Mouse (Mus musculus) kidney, postnatal 10 days (tissue): ENCODE data around the gene Bsn.
A peak's percentile ranks its signal among the peaks of the same experiment; 100 is the strongest.
"Not testable (repeated sequence)": the region's sequence is repeated elsewhere in the genome, so short reads cannot be mapped to it uniquely, and the experiment has no call there.

Source experiments
- DNase-seq: peaks from one replicate; pipeline ENCODE4 v3.0.0; 2021; ENCODE audit warnings: mixed read lengths

Bsn gene

GRCm38 (mm10) chr9:108196920-108197677 is 6.9 kb upstream of the Bsn start:
- peak; percentile 75 for DNase-seq

- DNase-seq, result not testable (repeated sequence)
Observed at GRCm38 (mm10) chr9:108196222-108196621, 6.0 kb upstream of the Bsn start.

GRCm38 (mm10) chr9:108189488-108189786 is 747 bp downstream of the Bsn start:
- DNase-seq, result no peak

GRCm38 (mm10) chr9:108189023-108189422 is 1.2 kb downstream of the Bsn start:
- DNase-seq, result no peak

GRCm38 (mm10) chr9:108188511-108188910 is 1.7 kb downstream of the Bsn start:
- DNase-seq, result no peak

GRCm38 (mm10) chr9:108187616-108188015 is 2.6 kb downstream of the Bsn start:
- DNase-seq, result no peak

- no peak for DNase-seq
Observed at GRCm38 (mm10) chr9:108185786-108186185, 4.4 kb downstream of the Bsn start.

- DNase-seq, result no peak
Observed at GRCm38 (mm10) chr9:108183531-108183994, 6.6 kb downstream of the Bsn start.

GRCm38 (mm10) chr9:108182806-108183506 is 7.2 kb downstream of the Bsn start:
- no peak for DNase-seq

GRCm38 (mm10) chr9:108178391-108178790 is 11.8 kb downstream of the Bsn start:
- no peak for DNase-seq

- no peak for DNase-seq
Observed at GRCm38 (mm10) chr9:108175116-108175838, 14.9 kb downstream of the Bsn start.

- peak; percentile 18 for DNase-seq
Observed at GRCm38 (mm10) chr9:108172777-108173350, 17.3 kb downstream of the Bsn start.

- DNase-seq, result peak; percentile 41
Observed at GRCm38 (mm10) chr9:108169751-108170150, 20.4 kb downstream of the Bsn start.

- no peak for DNase-seq
Observed at GRCm38 (mm10) chr9:108165143-108165542, 25.0 kb downstream of the Bsn start.

GRCm38 (mm10) chr9:108163646-108164284 is 26.4 kb downstream of the Bsn start:
- DNase-seq, result no peak

GRCm38 (mm10) chr9:108157891-108158290 is 32.3 kb downstream of the Bsn start:
- DNase-seq, result no peak

- DNase-seq, result no peak
Observed at GRCm38 (mm10) chr9:108157451-108157850, 32.7 kb downstream of the Bsn start.

GRCm38 (mm10) chr9:108156786-108157185 is 33.4 kb downstream of the Bsn start:
- DNase-seq, result no peak

- no peak for DNase-seq
Observed at GRCm38 (mm10) chr9:108154814-108155213, 35.4 kb downstream of the Bsn start.

GRCm38 (mm10) chr9:108153516-108154448 is 36.4 kb downstream of the Bsn start:
- DNase-seq, result no peak

- no peak for DNase-seq
Observed at GRCm38 (mm10) chr9:108150486-108150885, 39.7 kb downstream of the Bsn start.

GRCm38 (mm10) chr9:108149817-108150216 is 40.4 kb downstream of the Bsn start:
- no peak for DNase-seq
